Mouse (Mus musculus) heart, postnatal 0 days (tissue): Measurements from ENCODE around the gene Mrtfb. TPM values are rescaled to one million over a fixed set of nuclear protein-coding genes. Genes with fewer than 3 reads are reported as not detected.

Source experiments
- ATAC-seq: fragments of 200-750 bp; cut with Nextera tagmentation; 2 replicates; pipeline ENCODE4 v1.8.0; 2017; ENCODE audit warnings: low read depth, moderate number of reproducible peaks, moderate library complexity; ENCODE audit not compliant: insufficient read depth
- DNase-seq: peaks from one replicate; pipeline ENCODE4 v3.0.0-alpha.2; 2016; ENCODE audit warnings: low spot score
- H3K27ac ChIP-seq: fragments of 300-500 bp; sonication (generic); 2 replicates; pipeline ENCODE4 v1.5.1; 2014; ENCODE audit warnings: low read depth, mild to moderate bottlenecking
- H3K27me3 ChIP-seq: fragments of 300-500 bp; sonication (generic); 2 replicates; pipeline ENCODE4 v1.6.1; 2014; ENCODE audit warnings: low read length, mixed read lengths; ENCODE audit not compliant: control insufficient read depth, insufficient read depth
- H3K36me3 ChIP-seq: fragments of 300-500 bp; sonication (generic); replicated peaks from 2 replicates; pipeline ENCODE4 v1.6.1; 2014; ENCODE audit warnings: low read length, mixed read lengths; ENCODE audit not compliant: control insufficient read depth, insufficient read depth
- H3K4me1 ChIP-seq: fragments of 300-500 bp; sonication (generic); 2 replicates; pipeline ENCODE4 v1.6.1; 2014; ENCODE audit warnings: antibody characterized with exemption; ENCODE audit not compliant: control insufficient read depth, insufficient read depth
- H3K4me2 ChIP-seq: fragments of 300-500 bp; sonication (generic); 2 replicates; pipeline ENCODE4 v1.6.1; 2014; ENCODE audit warnings: low read depth, mild to moderate bottlenecking, low read length, moderate library complexity
- H3K4me3 ChIP-seq: fragments of 300-500 bp; sonication (generic); 2 replicates; pipeline ENCODE4 v1.5.1; 2014; ENCODE audit warnings: low read depth, low read length
- H3K9ac ChIP-seq: fragments of 300-500 bp; sonication (generic); replicated peaks from 2 replicates; pipeline ENCODE4 v1.6.1; 2014; ENCODE audit warnings: low read depth, low read length, mixed read lengths
- H3K9me3 ChIP-seq: fragments of 300-500 bp; sonication (generic); replicated peaks from 2 replicates; pipeline ENCODE4 v1.6.1; 2016; ENCODE audit warnings: low read length; ENCODE audit not compliant: control insufficient read depth
- CTCF ChIP-seq: IDR thresholded peaks from 2 replicates; pipeline ENCODE4 v1.5.1; 2016; ENCODE audit warnings: antibody characterized with exemption, control low read depth, low read depth
- EP300 ChIP-seq: IDR thresholded peaks from 2 replicates; pipeline ENCODE4 v1.6.1; 2016; ENCODE audit warnings: antibody characterized with exemption, low read depth
- WGBS: fragments of 180-500 bp; shearing (Covaris S2); extraction: QIAGEN DNeasy Blood & Tissue Kit; methylation state at CpG from one replicate; pipeline ENCODE4 v1.1.7; 2014; 5-methylcytosine and 5-hydroxymethylcytosine counted together
- polyA plus RNA-seq: library from polyadenylated mRNA; unstranded; fragments of >200 nt; fragmentation: Nextera tagmentation; extraction: Ambion mirVana; gene quantifications from 2 replicates; pipeline ENCODE4 v1.2.1, GENCODE M21; 2015
- total RNA-seq: library from RNA; depleted of rRNA; stranded (reverse); fragments of >200 nt; gene quantifications from 2 replicates; pipeline ENCODE4 v1.2.3, GENCODE M21; 2014; ENCODE audit warnings: low replicate concordance

Gene Mrtfb
- total and polyA plus RNA-seq, 2 experiments from 2014 or later: 11.7 to 17.2 TPM

GRCm38 (mm10) chr16:13404656-13405055, 148.4 kb downstream of the Mrtfb start:
- 83% methylated on average over 6 of the region's 6 CpGs for WGBS
- no peak overlapping the region for H3K9ac ChIP-seq
- no peaks in the 10 kb centered on the region for H3K9me3 ChIP-seq
- H3K36me3 ChIP-seq: peaks cover 93% of the 10 kb centered on the region
- no peak overlapping the region for H3K4me3 ChIP-seq
- H3K4me2 ChIP-seq: no peak overlapping the region
- no peaks in the 10 kb centered on the region for H3K27me3 ChIP-seq
- TF ChIP-seq CTCF (no peak), EP300 (no peak)
- H3K27ac ChIP-seq: no peak overlapping the region
- no peak for ATAC-seq
- no peaks in the 10 kb centered on the region for H3K4me1 ChIP-seq
- DNase-seq: no peak

DNA sequence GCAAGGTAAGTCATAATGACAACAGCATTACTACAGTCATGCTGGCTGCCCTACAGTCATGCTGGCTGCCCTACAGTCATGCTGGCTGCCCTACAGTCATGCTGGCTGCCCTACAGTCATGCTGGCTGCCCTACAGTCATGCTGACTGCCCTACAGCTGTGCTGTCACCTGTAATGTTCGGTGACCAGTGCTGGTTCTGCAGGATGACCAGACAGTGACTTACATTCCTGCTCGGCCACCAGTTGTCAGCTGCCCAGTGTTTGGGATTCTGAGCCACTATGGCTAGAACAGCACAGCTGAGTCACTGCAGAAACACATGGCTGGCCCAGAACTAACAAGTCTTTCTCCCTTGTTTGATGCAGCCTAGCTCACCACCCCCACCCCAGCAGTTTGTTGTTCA, 149.1 kb downstream of the Mrtfb start:
- Histone ChIP-seq H3K4me1 (no peaks in the 10 kb centered on the region), H3K9ac (no peak overlapping the region), H3K4me2 (no peak overlapping the region), H3K36me3 (peaks cover 93% of the 10 kb centered on the region), H3K27me3 (no peaks in the 10 kb centered on the region), H3K4me3 (no peak overlapping the region), H3K9me3 (0 out of 2 replicates have a peak, but pooled peaks cover under 1% of the 10 kb centered on the region), H3K27ac (no peak overlapping the region)
- TF ChIP-seq CTCF (no peak), EP300 (no peak)
- no peak for ATAC-seq
- 79% methylated on average over 2 of the region's 2 CpGs for WGBS
- DNase-seq: no peak

DNA sequence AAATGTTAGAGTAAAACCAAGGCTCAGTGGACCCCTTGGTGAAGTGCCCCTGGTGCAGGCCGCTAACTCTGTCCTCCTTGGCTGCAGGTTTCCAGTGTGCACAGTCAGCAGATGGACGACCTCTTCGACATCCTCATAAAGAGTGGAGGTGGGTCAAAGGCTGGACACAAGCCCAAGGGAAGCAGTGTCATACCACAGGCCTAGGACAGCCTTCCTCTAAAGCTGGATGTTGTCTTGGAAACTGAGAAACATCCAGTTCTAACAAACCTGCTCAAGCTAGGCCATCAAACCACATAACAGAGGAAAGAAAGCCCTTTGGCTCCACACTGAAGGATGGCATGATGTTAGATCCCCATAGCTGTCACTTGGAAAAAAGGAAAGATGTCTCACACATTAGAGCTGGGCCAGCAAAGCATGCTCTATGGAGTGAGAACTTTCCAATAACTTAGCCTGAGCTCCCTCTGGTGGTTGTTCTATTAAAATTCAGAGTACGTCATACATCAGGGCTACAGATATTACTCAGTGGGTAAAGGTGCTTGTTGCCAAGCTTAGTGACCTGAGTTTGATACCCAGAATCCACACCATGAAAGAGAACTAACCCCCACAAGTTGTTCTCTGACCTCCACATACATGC, 153.4 kb downstream of the Mrtfb start:
- Histone ChIP-seq H3K27ac (no peak overlapping the region), H3K36me3 (peaks cover 88% of the 10 kb centered on the region), H3K9ac (no peak overlapping the region), H3K27me3 (no peaks in the 10 kb centered on the region), H3K4me1 (no peaks in the 10 kb centered on the region), H3K4me3 (no peak overlapping the region), H3K9me3 (0 out of 2 replicates have a peak, but pooled peaks cover 3% of the 10 kb centered on the region), H3K4me2 (no peak overlapping the region)
- TF ChIP-seq EP300 (no peak), CTCF (peak; percentile 79)
- peak; percentile 53 for DNase-seq
- ATAC-seq: peak; percentile 86
- WGBS: 54% methylated on average over 4 of the region's 4 CpGs

DNA sequence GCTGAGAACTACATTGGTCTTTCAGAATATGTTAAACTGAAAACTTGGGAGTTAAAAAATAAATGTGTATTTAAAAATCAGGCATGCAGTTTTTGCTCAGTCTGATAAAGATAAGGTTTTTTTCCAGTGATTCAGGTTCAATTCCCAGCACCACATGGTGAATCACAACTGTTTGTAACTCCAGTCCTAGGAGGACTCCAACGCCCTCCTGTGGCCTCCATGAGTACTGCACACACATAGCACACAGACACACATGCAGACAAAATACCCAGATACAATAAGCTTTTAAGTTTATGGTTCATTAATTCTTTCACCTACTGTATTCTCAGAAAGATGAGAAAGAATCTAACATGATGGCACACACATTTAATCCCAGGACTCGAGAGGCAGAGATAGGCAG, 154.5 kb downstream of the Mrtfb start:
- DNase-seq (no peak), ATAC-seq (no peak)
- Histone ChIP-seq H3K9me3 (0 out of 2 replicates have a peak, but pooled peaks cover 3% of the 10 kb centered on the region), H3K4me3 (no peak overlapping the region), H3K27me3 (no peaks in the 10 kb centered on the region), H3K27ac (no peak overlapping the region), H3K36me3 (peaks cover 81% of the 10 kb centered on the region), H3K4me2 (no peak overlapping the region), H3K9ac (no peak overlapping the region), H3K4me1 (no peaks in the 10 kb centered on the region)
- WGBS: 88% methylated on average over 2 of the region's 2 CpGs
- TF ChIP-seq EP300: no peak
- TF ChIP-seq CTCF: no peak; the same call in 1 of the 2 replicates

DNA sequence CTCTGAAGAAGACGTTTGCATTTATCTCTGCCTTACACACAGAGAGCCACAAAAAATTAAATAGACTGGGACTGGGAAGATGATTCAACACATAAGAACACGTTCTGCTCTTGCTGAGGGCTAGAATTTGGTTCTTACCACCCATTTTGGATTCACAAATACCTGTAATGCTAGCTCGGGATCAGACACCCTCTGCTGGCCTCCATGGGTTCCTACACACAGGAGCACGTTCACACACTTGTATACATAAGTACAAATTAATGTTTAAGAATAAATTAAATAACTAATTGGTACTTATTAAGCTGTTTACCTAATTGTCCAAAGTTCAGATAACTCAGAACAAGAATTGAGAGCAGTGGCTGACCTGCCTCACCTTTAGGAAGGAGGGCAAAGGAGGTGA, 155.2 kb downstream of the Mrtfb start:
- no peaks in the 10 kb centered on the region for H3K27me3 ChIP-seq
- H3K4me3 ChIP-seq: no peak overlapping the region
- no peak for TF ChIP-seq CTCF
- TF ChIP-seq EP300: no peak
- ATAC-seq: no peak
- peaks cover 75% of the 10 kb centered on the region for H3K36me3 ChIP-seq
- DNase-seq: no peak
- no peak overlapping the region for H3K27ac ChIP-seq
- 0 out of 2 replicates have a peak, but pooled peaks cover 3% of the 10 kb centered on the region for H3K9me3 ChIP-seq
- H3K9ac ChIP-seq: no peak overlapping the region
- no peaks in the 10 kb centered on the region for H3K4me1 ChIP-seq
- 91% methylated on average over 4 of the region's 4 CpGs for WGBS
- H3K4me2 ChIP-seq: no peak overlapping the region

- DNase-seq (no peak), ATAC-seq (no peak)
- H3K9me3 ChIP-seq: 0 out of 2 replicates have a peak, but pooled peaks cover 3% of the 10 kb centered on the region
- no peak overlapping the region for H3K4me3 ChIP-seq
- no peak overlapping the region for H3K27ac ChIP-seq
- no peak overlapping the region for H3K9ac ChIP-seq
- H3K36me3 ChIP-seq: peaks cover 53% of the 10 kb centered on the region
- H3K4me2 ChIP-seq: no peak overlapping the region
- no peak for TF ChIP-seq CTCF
- TF ChIP-seq EP300: no peak
- 83% methylated on average over 7 of the region's 7 CpGs for WGBS
- no peaks in the 10 kb centered on the region for H3K4me1 ChIP-seq
- no peaks in the 10 kb centered on the region for H3K27me3 ChIP-seq
These were observed 158.3 kb downstream of the Mrtfb start for GRCm38 (mm10) chr16:13414566-13414965.
